Mouse (Mus musculus): ENCODE measurements around the gene Add1. TPM values are rescaled to one million over a fixed set of nuclear protein-coding genes. Genes with fewer than 3 reads are reported as not detected.

The Add1 gene
- total and polyA plus RNA-seq, 2 experiments from 2014 or later, result 166 to 301 TPM

DNA sequence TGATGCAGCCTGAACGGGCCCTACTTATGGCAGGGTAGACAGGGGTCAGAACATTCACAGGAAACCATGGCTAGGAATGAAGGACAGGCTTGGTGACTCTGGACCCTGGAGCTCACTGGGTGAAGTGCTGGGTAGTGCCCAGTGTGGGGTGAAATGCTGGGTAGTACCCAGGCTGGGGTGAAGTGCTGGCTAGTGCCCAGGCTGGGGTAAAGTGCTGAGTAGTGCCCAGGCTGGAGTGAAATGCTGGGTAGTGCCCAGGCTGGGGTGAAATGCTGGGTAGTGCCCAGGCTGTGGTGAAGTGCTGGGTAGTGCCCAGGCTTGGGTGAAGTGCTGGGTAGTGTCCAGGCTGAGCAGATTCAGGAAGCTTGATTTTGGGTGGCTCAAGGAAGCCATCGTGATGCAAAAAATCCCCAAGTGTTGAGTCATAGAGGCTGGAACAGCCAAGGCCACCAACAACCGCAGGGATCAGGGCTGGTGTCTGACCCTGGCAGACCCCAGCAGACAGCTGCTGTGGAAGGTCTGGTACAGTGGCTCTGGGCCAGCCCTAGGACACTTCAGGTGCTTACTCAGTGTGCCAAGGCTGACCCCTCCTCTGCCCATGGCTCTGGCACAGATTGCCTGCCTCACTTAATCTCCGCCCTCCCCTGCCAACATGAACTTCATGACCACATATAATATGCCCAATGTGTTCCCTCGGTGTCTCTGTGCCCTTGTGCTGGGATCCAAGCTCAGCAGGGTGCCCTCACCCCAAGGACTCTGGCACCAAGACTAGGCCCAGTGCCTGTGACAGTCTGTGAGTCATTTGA lies 38.5 kb upstream of the Add1 start:
- Histone ChIP-seq H3K27me3 (ENCODE audit: insufficient read depth, low read length) (no peaks in the 10 kb centered on the region), H3K36me3 (ENCODE audit: insufficient read depth, low read length) (no peaks in the 10 kb centered on the region), H3K4me3 (ENCODE audit: low read depth, low read length) (no peak overlapping the region), H3K9ac (replicated peaks; ENCODE audit: low read length, poor library complexity, severe bottlenecking) (no peak overlapping the region), H3K9me3 (ENCODE audit: low read length) (no peaks in the 10 kb centered on the region), H3K4me1 (ENCODE audit: insufficient read depth, low read length) (no peaks in the 10 kb centered on the region), H3K27ac (ENCODE audit: low read depth, low read length) (no peak overlapping the region), H3K4me2 (ENCODE audit: low read depth, low read length, poor library complexity, severe bottlenecking) (no peak overlapping the region)
- DNase-seq (ENCODE audit: low spot score) (no peak), ATAC-seq (ENCODE audit: low FRiP score) (no peak)
- WGBS, result 78% methylated on average over 5 of the region's 5 CpGs
- no peak for TF ChIP-seq CTCF (IDR thresholded peaks at IDR 0.05)

DNA sequence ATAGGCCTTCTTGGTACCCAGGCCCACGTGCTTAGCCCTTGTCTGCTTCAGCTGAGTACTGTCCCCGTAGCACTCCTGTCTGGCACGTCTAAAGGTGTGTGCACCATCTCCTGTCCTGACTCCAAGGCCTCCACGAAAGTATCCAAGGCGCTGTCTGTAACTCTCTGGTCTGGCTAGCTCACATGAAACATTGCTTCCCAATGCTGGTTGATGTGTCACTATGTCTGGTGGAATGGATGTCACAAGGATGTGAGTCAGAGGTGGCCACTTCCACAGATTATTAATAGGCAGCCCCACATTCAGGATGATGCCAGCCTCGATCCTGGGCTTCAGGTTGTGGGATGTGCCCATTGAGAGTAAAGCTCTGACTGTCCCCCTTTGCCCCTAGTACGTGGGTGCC lies 37.6 kb upstream of the Add1 start:
- WGBS, result 79% methylated on average over 7 of the region's 7 CpGs
- Histone ChIP-seq H3K4me1 (ENCODE audit: insufficient read depth, low read length) (no peaks in the 10 kb centered on the region), H3K4me2 (ENCODE audit: low read depth, low read length, poor library complexity, severe bottlenecking) (no peak overlapping the region), H3K4me3 (ENCODE audit: low read depth, low read length) (no peak overlapping the region), H3K9ac (replicated peaks; ENCODE audit: low read length, poor library complexity, severe bottlenecking) (no peak overlapping the region), H3K36me3 (ENCODE audit: insufficient read depth, low read length) (no peaks in the 10 kb centered on the region), H3K27ac (ENCODE audit: low read depth, low read length) (no peak overlapping the region), H3K27me3 (ENCODE audit: insufficient read depth, low read length) (no peaks in the 10 kb centered on the region), H3K9me3 (ENCODE audit: low read length) (no peaks in the 10 kb centered on the region)
- no peak for TF ChIP-seq CTCF (IDR thresholded peaks at IDR 0.05)
- DNase-seq (ENCODE audit: low spot score) (no peak), ATAC-seq (ENCODE audit: low FRiP score) (no peak)

- TF ChIP-seq CTCF (IDR thresholded peaks at IDR 0.05), result no peak
- H3K27me3 ChIP-seq (ENCODE audit: insufficient read depth, low read length), result no peaks in the 10 kb centered on the region
- DNase-seq (ENCODE audit: low spot score) (no peak), ATAC-seq (ENCODE audit: low FRiP score) (no peak)
- WGBS, result 76% methylated on average over 7 of the region's 7 CpGs
- H3K4me1 ChIP-seq (ENCODE audit: insufficient read depth, low read length), result no peaks in the 10 kb centered on the region
- no peaks in the 10 kb centered on the region for H3K36me3 ChIP-seq (ENCODE audit: insufficient read depth, low read length)
- H3K4me3 ChIP-seq (ENCODE audit: low read depth, low read length), result no peak overlapping the region
- no peak overlapping the region for H3K4me2 ChIP-seq (ENCODE audit: low read depth, low read length, poor library complexity, severe bottlenecking)
- no peak overlapping the region for H3K27ac ChIP-seq (ENCODE audit: low read depth, low read length)
- no peaks in the 10 kb centered on the region for H3K9me3 ChIP-seq (ENCODE audit: low read length)
- H3K9ac ChIP-seq (replicated peaks; ENCODE audit: low read length, poor library complexity, severe bottlenecking), result no peak overlapping the region
Measured at GRCm38 (mm10) chr5:34538079-34538478, 35.4 kb upstream of the Add1 start.

DNA sequence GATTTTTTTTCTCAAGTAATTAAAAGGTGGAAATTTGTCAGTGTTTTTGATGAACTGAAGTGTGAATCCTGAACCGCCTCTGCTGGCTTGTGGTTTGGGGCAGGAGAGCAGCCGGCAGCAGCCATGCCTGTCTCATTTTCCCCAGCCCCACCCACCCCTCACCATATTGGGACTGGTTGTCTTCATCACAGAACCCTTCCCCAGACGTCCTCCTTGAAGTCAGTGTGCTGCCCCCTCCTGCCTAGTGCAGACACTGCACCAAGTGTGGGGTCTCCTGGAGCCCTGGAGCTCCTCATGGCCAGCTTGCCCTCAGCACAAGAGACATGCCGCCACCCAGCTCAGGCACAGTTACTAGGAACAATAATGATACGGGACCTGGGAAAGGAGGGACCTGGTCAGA lies 34.9 kb upstream of the Add1 start:
- Histone ChIP-seq H3K27ac (ENCODE audit: low read depth, low read length) (no peak overlapping the region), H3K9me3 (ENCODE audit: low read length) (no peaks in the 10 kb centered on the region), H3K36me3 (ENCODE audit: insufficient read depth, low read length) (no peaks in the 10 kb centered on the region), H3K27me3 (ENCODE audit: insufficient read depth, low read length) (no peaks in the 10 kb centered on the region), H3K4me3 (ENCODE audit: low read depth, low read length) (no peak overlapping the region), H3K4me1 (ENCODE audit: insufficient read depth, low read length) (no peaks in the 10 kb centered on the region), H3K4me2 (ENCODE audit: low read depth, low read length, poor library complexity, severe bottlenecking) (no peak overlapping the region), H3K9ac (replicated peaks; ENCODE audit: low read length, poor library complexity, severe bottlenecking) (no peak overlapping the region)
- DNase-seq (ENCODE audit: low spot score) (no peak), ATAC-seq (ENCODE audit: low FRiP score) (no peak)
- WGBS, result 41% methylated on average over 5 of the region's 5 CpGs
- TF ChIP-seq CTCF (IDR thresholded peaks at IDR 0.05), result no peak

DNA sequence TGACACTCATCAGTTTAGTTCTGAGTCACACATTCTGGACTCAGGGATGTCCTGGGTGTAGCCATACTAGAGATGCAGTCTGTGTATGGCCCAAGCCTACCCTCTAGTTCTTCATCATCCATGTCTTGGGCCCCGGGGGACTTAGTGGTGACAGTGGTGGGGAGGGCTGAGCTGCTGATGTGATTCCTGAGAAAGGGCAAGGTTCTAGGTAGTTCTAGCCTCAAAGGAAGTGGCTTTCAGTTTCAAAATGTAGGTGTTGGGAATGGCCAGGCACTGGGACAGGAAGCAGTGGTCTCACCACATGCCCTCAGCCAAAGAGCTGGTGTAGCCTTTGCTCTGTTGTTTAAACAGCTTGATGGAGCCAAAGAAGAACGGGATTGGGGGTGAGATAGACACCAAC lies 34.3 kb upstream of the Add1 start:
- Histone ChIP-seq H3K36me3 (ENCODE audit: insufficient read depth, low read length) (no peaks in the 10 kb centered on the region), H3K27ac (ENCODE audit: low read depth, low read length) (no peak overlapping the region), H3K27me3 (ENCODE audit: insufficient read depth, low read length) (no peaks in the 10 kb centered on the region), H3K4me1 (ENCODE audit: insufficient read depth, low read length) (no peaks in the 10 kb centered on the region), H3K9ac (replicated peaks; ENCODE audit: low read length, poor library complexity, severe bottlenecking) (no peak overlapping the region), H3K4me2 (ENCODE audit: low read depth, low read length, poor library complexity, severe bottlenecking) (no peak overlapping the region), H3K4me3 (ENCODE audit: low read depth, low read length) (no peak overlapping the region), H3K9me3 (ENCODE audit: low read length) (no peaks in the 10 kb centered on the region)
- ATAC-seq (ENCODE audit: low FRiP score) (no peak), DNase-seq (ENCODE audit: low spot score) (no peak)
- TF ChIP-seq CTCF (IDR thresholded peaks at IDR 0.05), result no peak
- WGBS, result 91% methylated on average over 2 of the region's 2 CpGs

DNA sequence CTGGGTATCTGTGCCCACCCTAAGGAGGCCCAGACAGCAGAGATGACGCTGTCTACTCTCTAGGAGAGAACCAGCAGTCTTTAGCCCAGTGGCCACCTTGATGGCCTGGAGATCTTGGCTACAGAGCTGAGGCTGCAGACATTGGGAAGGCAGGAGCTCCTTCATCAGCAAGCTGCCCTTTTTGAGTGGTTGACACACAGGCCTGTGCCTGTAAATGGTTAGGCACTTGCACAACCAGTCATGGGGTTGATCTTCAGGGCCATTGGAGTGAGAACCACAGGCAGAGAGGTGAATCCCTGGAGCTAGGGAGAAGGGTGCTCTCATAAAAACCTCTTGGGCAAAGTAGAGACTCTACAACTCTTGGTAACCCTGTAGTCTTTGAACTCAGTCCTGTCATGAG lies 31.3 kb upstream of the Add1 start:
- H3K9me3 ChIP-seq (ENCODE audit: low read length), result no peaks in the 10 kb centered on the region
- 79% methylated on average over 1 of the region's 1 CpGs for WGBS
- H3K4me1 ChIP-seq (ENCODE audit: insufficient read depth, low read length), result no peaks in the 10 kb centered on the region
- DNase-seq (ENCODE audit: low spot score) (no peak), ATAC-seq (ENCODE audit: low FRiP score) (no peak)
- H3K27me3 ChIP-seq (ENCODE audit: insufficient read depth, low read length), result no peaks in the 10 kb centered on the region
- H3K27ac ChIP-seq (ENCODE audit: low read depth, low read length), result no peak overlapping the region
- H3K4me3 ChIP-seq (ENCODE audit: low read depth, low read length), result no peak overlapping the region
- no peak overlapping the region for H3K4me2 ChIP-seq (ENCODE audit: low read depth, low read length, poor library complexity, severe bottlenecking)
- TF ChIP-seq CTCF (IDR thresholded peaks at IDR 0.05), result no peak
- no peaks in the 10 kb centered on the region for H3K36me3 ChIP-seq (ENCODE audit: insufficient read depth, low read length)
- H3K9ac ChIP-seq (replicated peaks; ENCODE audit: low read length, poor library complexity, severe bottlenecking), result no peak overlapping the region

All from midbrain, postnatal 0 days (tissue).